Mouse (Mus musculus) heart, postnatal 25 days (tissue): ENCODE measurements at regions not wholly inside any gene's neighbourhood (a gene's known extent, or its start where the extent isn't known, plus 50 kb on each side); places are given as distances from the start of the nearest gene placed in this dataset.
"Not testable (repeated sequence)": the region's sequence is repeated elsewhere in the genome, so short reads cannot be mapped to it uniquely, and the experiment has no call there.

Experiments
- DNase-seq: peaks from one replicate; pipeline ENCODE4 v3.0.0; 2022; ENCODE audit warnings: low spot score
- intact Hi-C: fragments of 180-260 bp; cut with DNase I; formaldehyde crosslinking; loops from one replicate; pipeline ENCODE4 v1.15.1; 2025

GRCm38 (mm10) chr2:116526203-116526602 is 352.3 kb upstream of the Tmco5 start:
- DNase-seq, intact Hi-C loops: not testable (repeated sequence)

- no peak for DNase-seq
- intact Hi-C loops: no loop called here
Observed at GRCm38 (mm10) chr2:116536453-116536852, 342.0 kb upstream of the Tmco5 start.

GRCm38 (mm10) chr2:116559350-116559749 is 319.1 kb upstream of the Tmco5 start:
- intact Hi-C loops: no loop called here
- no peak for DNase-seq

GRCm38 (mm10) chr2:116583989-116584388 is 294.5 kb upstream of the Tmco5 start:
- intact Hi-C loops: no loop called here
- no peak for DNase-seq

- intact Hi-C loops: no loop called here
Observed at GRCm38 (mm10) chr2:116586203-116586959, 292.1 kb upstream of the Tmco5 start.

GRCm38 (mm10) chr2:116605869-116606268 is 272.6 kb upstream of the Tmco5 start:
- intact Hi-C loops: no loop called here
- no peak for DNase-seq

More at GRCm38 (mm10) chr2:116586203-116586959, 292.1 kb upstream of the Tmco5 start:
- no peak for DNase-seq

GRCm38 (mm10) chr2:116639935-116640334 is 238.6 kb upstream of the Tmco5 start:
- intact Hi-C loops: no loop called here
- no peak for DNase-seq

- intact Hi-C loops: no loop called here
- DNase-seq: no peak
Observed at GRCm38 (mm10) chr2:116652106-116652505, 226.4 kb upstream of the Tmco5 start.

- DNase-seq: no peak
- intact Hi-C loops: no loop called here
Observed at GRCm38 (mm10) chr2:116685756-116686155, 192.7 kb upstream of the Tmco5 start.

- no peak for DNase-seq
- intact Hi-C loops: no loop called here
Observed at GRCm38 (mm10) chr2:116697542-116697941, 180.9 kb upstream of the Tmco5 start.

GRCm38 (mm10) chr2:116704705-116705104 is 173.8 kb upstream of the Tmco5 start:
- intact Hi-C loops: no loop called here
- DNase-seq: no peak

- intact Hi-C loops: no loop called here
Observed at GRCm38 (mm10) chr2:116709608-116710007, 168.9 kb upstream of the Tmco5 start.

GRCm38 (mm10) chr2:116716529-116717201 is 161.8 kb upstream of the Tmco5 start:
- DNase-seq: no peak
- intact Hi-C loops: no loop called here

More at GRCm38 (mm10) chr2:116709608-116710007, 168.9 kb upstream of the Tmco5 start:
- DNase-seq: no peak

- no peak for DNase-seq
- intact Hi-C loops: no loop called here
Observed at GRCm38 (mm10) chr2:116718637-116719036, 159.9 kb upstream of the Tmco5 start.

- intact Hi-C loops: no loop called here
- no peak for DNase-seq
Observed at GRCm38 (mm10) chr2:116727591-116727990, 150.9 kb upstream of the Tmco5 start.

- intact Hi-C loops: no loop called here
- DNase-seq: peak; percentile 39
Observed at GRCm38 (mm10) chr2:116735702-116736101, 142.8 kb upstream of the Tmco5 start.

GRCm38 (mm10) chr2:116768459-116769047 is 109.9 kb upstream of the Tmco5 start:
- intact Hi-C loops: no loop called here

GRCm38 (mm10) chr2:116769186-116769585 is 109.3 kb upstream of the Tmco5 start:
- intact Hi-C loops: no loop called here
- no peak for DNase-seq

More at GRCm38 (mm10) chr2:116768459-116769047, 109.9 kb upstream of the Tmco5 start:
- no peak for DNase-seq

GRCm38 (mm10) chr2:116772569-116772968 is 105.9 kb upstream of the Tmco5 start:
- DNase-seq: no peak
- intact Hi-C loops: no loop called here

- no peak for DNase-seq
- intact Hi-C loops: no loop called here
Observed at GRCm38 (mm10) chr2:116800141-116800540, 78.3 kb upstream of the Tmco5 start.

- intact Hi-C loops: no loop called here
Observed at GRCm38 (mm10) chr2:116801578-116801977, 76.9 kb upstream of the Tmco5 start.

More at GRCm38 (mm10) chr2:116801578-116801977, 76.9 kb upstream of the Tmco5 start:
- no peak for DNase-seq
